Mouse (Mus musculus) adrenal gland, postnatal 4 days (tissue): ENCODE measurements around the gene Lefty2. TPM values are rescaled to one million over a fixed set of nuclear protein-coding genes. Genes with fewer than 3 reads are reported as not detected.

Experiments
- total RNA-seq, 2 experiments: library from RNA; stranded (reverse); gene quantifications; 2 replicates each; pipeline ENCODE4 v1.2.3; 2021

Gene Lefty2
- total RNA-seq, 2 experiments from 2014 or later, result 0.39 to 0.45 TPM

Other genes with a start within 250 kb of the Lefty2 start
- gene Mixl1, start 196.1 kb upstream of the Lefty2 start, total RNA-seq, result under 1 TPM in 1 of 2 experiments, not detected in 1; 0.17 TPM
- 10 to 100 TPM; 42.6 to 46.5 TPM for gene Acbd3, start 167.1 kb upstream of the Lefty2 start, total RNA-seq
- 1,000 to 10,000 TPM; 1,038 to 1,039 TPM for gene H3f3a, start 79.2 kb upstream of the Lefty2 start, total RNA-seq
- gene Sde2, start 42.0 kb upstream of the Lefty2 start, total RNA-seq, result 10 to 100 TPM; 30.5 to 30.7 TPM
- gene Pycr2, start 11.2 kb downstream of the Lefty2 start, total RNA-seq, result 10 to 100 TPM; 43.6 to 43.7 TPM
- gene Lefty1, start 41.9 kb downstream of the Lefty2 start, total RNA-seq, result 1 to 10 TPM; 1.4 to 2.7 TPM
- 10 to 100 TPM; 32.2 to 33.0 TPM for gene Tmem63a, start 49.2 kb downstream of the Lefty2 start, total RNA-seq
- gene Ephx1, start 127.8 kb downstream of the Lefty2 start, total RNA-seq, result 10 to 100 TPM; 85.8 to 86.5 TPM
- not detected for gene 9130409I23Rik, start 158.1 kb downstream of the Lefty2 start, total RNA-seq